Mouse (Mus musculus): ENCODE results near the gene Obox3.
"Not testable (repeated sequence)": the region's sequence is repeated elsewhere in the genome, so short reads cannot be mapped to it uniquely, and the experiment has no call there.

The Obox3 gene

GRCm38 (mm10) chr7:15639802-15640201 lies at the start of gene Obox3:
Gene Obox3 (minus strand): TSS chr7:15639902.
- DNase-seq, result not testable (repeated sequence)

- not testable (repeated sequence) for DNase-seq
Measured at GRCm38 (mm10) chr7:15509411-15509810, 130.3 kb downstream of the Obox3 start.
